8 mouse cellular contexts compared by ENCODE assay signal in genomic region chr11:32283091-32283777, GRCm38 (mm10). TPM values are rescaled to one million over a fixed set of nuclear protein-coding genes. Genes with fewer than 3 reads are reported as not detected.
A peak's percentile ranks its signal among the peaks of the same experiment; 100 is the strongest.
DNase-seq lines count a peak whose midpoint lies in the region; ATAC-seq lines count a peak whose summit lies in the region.
"Not testable (repeated sequence)": the region's sequence is repeated elsewhere in the genome, so short reads cannot be mapped to it uniquely, and the experiment has no call there.

TSS of gene Hba-a1 (plus strand) at chr11:32283511.

- not testable (repeated sequence) for H3K9ac ChIP-seq in limb, embryonic 13.5 days

- not testable (repeated sequence) for DNase-seq in adrenal gland, postnatal 10 days; gastrocnemius, postnatal 4 days (ENCODE audit: low spot score in 2 of 2); heart, postnatal 4 days; large intestine, adult 2 months (ENCODE audit: low read depth, low spot score)
- DNase-seq in spleen, adult 12 weeks (ENCODE audit: low spot score): peak; percentile 40

- not testable (repeated sequence) for H3K9me3 ChIP-seq in limb, embryonic 13.5 days

- H3K4me2 ChIP-seq in limb, embryonic 13.5 days (replicated peaks): not testable (repeated sequence)

- peak; percentile 41 for ATAC-seq in erythroblast, adult 5-6 weeks (replicated peaks; ENCODE audit: low FRiP score, poor library complexity, severe bottlenecking)
- peak; percentile 32; the same call in 1 of the 2 replicates for ATAC-seq in limb, embryonic 13.5 days (ENCODE audit: low FRiP score, low read depth)
- ATAC-seq in megakaryocyte progenitor cell, adult 5-6 weeks (replicated peaks; ENCODE audit: poor library complexity): peak; percentile 78

- not testable (repeated sequence) for H3K4me1 ChIP-seq in limb, embryonic 13.5 days

- H3K27ac ChIP-seq in limb, embryonic 13.5 days: not testable (repeated sequence)

- not testable (repeated sequence) for H3K36me3 ChIP-seq in limb, embryonic 13.5 days

- not testable (repeated sequence) for H3K4me3 ChIP-seq in limb, embryonic 13.5 days

- peaks cover 16% of the 10 kb centered on the region; the same call in 1 of the 2 replicates for H3K27me3 ChIP-seq in limb, embryonic 13.5 days

- 80% methylated on average over 1 of the region's 5 CpGs for WGBS in large intestine, adult 2 months
- 38% methylated on average over 1 of the region's 5 CpGs for WGBS in limb, embryonic 13.5 days

RNA-seq across cellular contexts. Expression of gene Hba-a1, which starts in this region (rescaled TPM):
- 1,000 to 10,000 TPM; 3,856 to 4,787 TPM for total RNA-seq in adrenal gland, postnatal 10 days (2021)
- 59,368 and 63,767 TPM in 2 replicates for total RNA-seq in erythroblast, adult 5-6 weeks (2015; ENCODE audit: low replicate concordance)
- total RNA-seq in erythroblast, adult 5-6 weeks (2017; ENCODE audit: low replicate concordance): 14,861 and 24,674 TPM in 2 replicates
- total RNA-seq in gastrocnemius, postnatal 4 days (2021): 100 to 1,000 TPM; 293 to 605 TPM
- over 10,000 TPM in 1 of 2 experiments, 1,000 to 10,000 TPM in 1; 3,912 to 12,509 TPM for total RNA-seq in heart, postnatal 4 days (2021)
- 63.7 and 70.9 TPM in 2 replicates for polyA plus RNA-seq in large intestine, adult 2 months (2012; rRNA removed)
- 4,235 and 4,311 TPM in 2 replicates for polyA plus RNA-seq in limb, embryonic 13.5 days (2015; fragmentation: Nextera tagmentation; extraction: Ambion mirVana)
- total RNA-seq in megakaryocyte progenitor cell, adult 5-6 weeks (2015): 14.0 and 28.9 TPM in 2 replicates
- total RNA-seq in megakaryocyte progenitor cell, adult 5-6 weeks (2017): 9.4 and 10.0 TPM in 2 replicates

Comparison
In these comparisons a context has a peak if more than half of its experiments do, and no peak if none do; other contexts are left out.
1. RNA of gene Hba-a1 (total RNA-seq): 14,861 to 63,767 TPM in erythroblast, adult 5-6 weeks, 3,912 to 12,509 TPM in heart, postnatal 4 days, 3,856 to 4,787 TPM in adrenal gland, postnatal 10 days and 293 to 605 TPM in gastrocnemius, postnatal 4 days; 9.4 to 28.9 TPM in megakaryocyte progenitor cell, adult 5-6 weeks; every median in the first group is over 4 times any median in the second.
2. RNA of gene Hba-a1 (total RNA-seq): 14,861 to 63,767 TPM in erythroblast, adult 5-6 weeks, 3,912 to 12,509 TPM in heart, postnatal 4 days and 3,856 to 4,787 TPM in adrenal gland, postnatal 10 days; 293 to 605 TPM in gastrocnemius, postnatal 4 days; every median in the first group is over 4 times any median in the second.
3. RNA of gene Hba-a1 (polyA plus RNA-seq): 4,235 to 4,311 TPM in limb, embryonic 13.5 days; 63.7 to 70.9 TPM in large intestine, adult 2 months; every median in the first group is over 10 times any median in the second.
4. Peak in every context shown above with its lines, with median percentiles within 50 percentile points of each other: ATAC-seq.